Mouse (Mus musculus) WW6 (cell line): Measurements from ENCODE around the gene Cfap299.

Experiments used
- DNase-seq: peaks from one replicate; pipeline ENCODE4 v3.0.0-alpha.2; 2013; ENCODE audit warnings: low read depth, low spot score

The Cfap299 gene

GRCm38 (mm10) chr5:98807953-98808352, 478.8 kb downstream of the Cfap299 start:
- no peak for DNase-seq

GRCm38 (mm10) chr5:98812380-98812779, 483.3 kb downstream of the Cfap299 start:
- DNase-seq, result no peak

GRCm38 (mm10) chr5:98815269-98815668, 486.2 kb downstream of the Cfap299 start:
- DNase-seq, result no peak

- DNase-seq, result no peak
Observed at GRCm38 (mm10) chr5:98833760-98834159, 504.7 kb downstream of the Cfap299 start.

GRCm38 (mm10) chr5:98834300-98834699, 505.2 kb downstream of the Cfap299 start:
- no peak for DNase-seq

- DNase-seq, result no peak
Observed at GRCm38 (mm10) chr5:98842600-98843310, 513.7 kb downstream of the Cfap299 start.

GRCm38 (mm10) chr5:98844664-98845063, 515.6 kb downstream of the Cfap299 start:
- DNase-seq, result no peak
